Mouse (Mus musculus) 416B (cell line): Measurements from ENCODE around the gene Gm49396.
A peak's percentile ranks its signal among the peaks of the same experiment; 100 is the strongest.

Experiments
- DNase-seq: peaks from one replicate; pipeline ENCODE4 v3.0.0; 2011; ENCODE audit warnings: low read depth

Gm49396 gene

GRCm38 (mm10) chr7:30552102-30553020 is 10.8 kb upstream of the Gm49396 start, which contains the start of the genes Hspb6 and Proser3:
Hspb6 (plus strand) TSS chr7:30552178.
Proser3 (minus strand) TSS chr7:30552299.
- DNase-seq: peak; percentile 100

GRCm38 (mm10) chr7:30553021-30553589 is 10.0 kb upstream of the Gm49396 start:
- DNase-seq: peak; percentile 38

GRCm38 (mm10) chr7:30553810-30554584 is 9.1 kb upstream of the Gm49396 start:
- no peak for DNase-seq

- peak; percentile 46 for DNase-seq
These were observed 6.1 kb upstream of the Gm49396 start for GRCm38 (mm10) chr7:30556894-30557536.

GRCm38 (mm10) chr7:30557901-30558514 is 5.1 kb upstream of the Gm49396 start:
- DNase-seq: no peak

GRCm38 (mm10) chr7:30558656-30559442 is 4.3 kb upstream of the Gm49396 start:
- no peak for DNase-seq

- peak; percentile 99 for DNase-seq
These were observed 3.6 kb upstream of the Gm49396 start, which contains the start of gene Lin37 for GRCm38 (mm10) chr7:30559443-30559954. Lin37 (minus strand) TSS chr7:30559838.

GRCm38 (mm10) chr7:30560296-30560695 is 2.8 kb upstream of the Gm49396 start:
- no peak for DNase-seq

- no peak for DNase-seq
These were observed 523 bp upstream of the Gm49396 start for GRCm38 (mm10) chr7:30562526-30563116.

GRCm38 (mm10) chr7:30563906-30564280 is 749 bp downstream of the Gm49396 start:
- no peak for DNase-seq

GRCm38 (mm10) chr7:30564970-30565571 is 1.9 kb downstream of the Gm49396 start, which contains the start of gene Igflr1:
Igflr1 (plus strand) TSS chr7:30565427.
- DNase-seq: no peak

- DNase-seq: no peak
These were observed 2.9 kb downstream of the Gm49396 start for GRCm38 (mm10) chr7:30566033-30566432.

GRCm38 (mm10) chr7:30567555-30567954 is 4.4 kb downstream of the Gm49396 start:
- DNase-seq: no peak

- DNase-seq: no peak
These were observed 9.2 kb downstream of the Gm49396 start for GRCm38 (mm10) chr7:30572389-30572788.

GRCm38 (mm10) chr7:30572969-30573368 is 9.8 kb downstream of the Gm49396 start:
- no peak for DNase-seq

GRCm38 (mm10) chr7:30579950-30580349 is 16.8 kb downstream of the Gm49396 start:
- DNase-seq: no peak

GRCm38 (mm10) chr7:30581547-30581946 is 18.4 kb downstream of the Gm49396 start:
- no peak for DNase-seq

- DNase-seq: no peak
These were observed 21.2 kb downstream of the Gm49396 start for GRCm38 (mm10) chr7:30584339-30584738.

GRCm38 (mm10) chr7:30585170-30585569 is 22.0 kb downstream of the Gm49396 start:
- no peak for DNase-seq
